35 mouse cellular contexts compared by ENCODE assay signal in the genomic region with DNA sequence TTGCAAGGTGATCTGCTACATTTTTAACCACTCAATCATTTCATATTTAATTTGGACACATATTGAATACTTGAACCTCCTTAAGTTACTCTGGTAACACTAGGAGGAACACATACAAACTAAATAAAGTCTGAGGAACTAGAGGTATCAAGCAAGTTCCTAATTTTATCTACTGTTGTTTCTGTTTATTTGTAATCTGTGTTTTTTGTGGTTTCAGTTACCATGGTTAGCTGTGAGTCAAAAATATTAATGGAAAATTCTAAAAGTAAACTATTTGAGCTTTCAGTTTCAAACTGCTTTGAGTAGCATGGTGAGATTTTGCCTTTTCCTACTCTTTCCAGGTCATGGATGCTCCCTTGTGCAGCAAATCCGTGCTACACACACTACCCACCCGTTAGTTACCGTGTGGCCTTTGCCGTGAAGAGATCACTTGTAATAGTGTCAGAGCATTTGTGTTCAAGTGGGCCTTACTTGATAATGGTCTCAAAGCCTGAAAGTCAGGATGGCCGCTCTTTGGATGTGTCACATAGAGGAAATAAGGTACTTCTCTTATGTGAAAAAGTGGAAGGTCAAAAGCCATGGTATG.
DNase-seq lines count a peak whose midpoint lies in the region; ATAC-seq and TF ChIP-seq lines count a peak whose summit lies in the region.
"Had no signal": no experiment of that assay in that cellular context is flagged by ENCODE, and none has a peak within 500 bp of the region (broad histone marks: within the 10 kb centered on the region; RNA-seq: fewer than 3 reads in every experiment).

No protein-coding gene starts in this region.

- H3K9ac ChIP-seq in CH12.LX (ENCODE audit: insufficient read depth, low read depth): no peak overlapping the region
- no peak overlapping the region for H3K9ac ChIP-seq in intestine, embryonic 15.5 days
- H3K9ac ChIP-seq: embryonic facial prominence, embryonic 13.5 days; forebrain, embryonic 15.5 days; hindbrain, embryonic 15.5 days; limb, embryonic 12.5 days; liver, embryonic 12.5 days; liver, postnatal 0 days; midbrain, embryonic 15.5 days had no signal

- TF ChIP-seq CTCF in spleen, adult 2 months (IDR thresholded peaks at IDR 0.05; ENCODE audit: extremely low read depth, insufficient read depth, insufficient read length, insufficient replicate concordance): no peak
- TF ChIP-seq CTCF in CH12.LX (conservative IDR thresholded peaks at IDR 0.05 in 1 of 2, IDR thresholded peaks at IDR 0.05 in 1 of 2; ENCODE audit: low read depth in 2 of 2, low read length in 2 of 2): no peak

- H3K4me1 ChIP-seq in spleen, adult 2 months (ENCODE audit: control insufficient read depth, insufficient read depth, insufficient read length): peaks cover 37% of the 10 kb centered on the region
- H3K4me1 ChIP-seq in CH12.LX (ENCODE audit: control insufficient read depth in 1 of 2, insufficient read depth in 2 of 2): peaks cover 28 to 77% of the 10 kb centered on the region in 2 experiments
- H3K4me1 ChIP-seq in intestine, embryonic 15.5 days (replicated peaks): no peaks in the 10 kb centered on the region
- H3K4me1 ChIP-seq: embryonic facial prominence, embryonic 13.5 days; forebrain, embryonic 15.5 days; hindbrain, embryonic 10.5 days; hindbrain, embryonic 15.5 days; limb, embryonic 12.5 days; midbrain, embryonic 10.5 days; midbrain, embryonic 15.5 days had no signal

- H3K4me2 ChIP-seq in CH12.LX (ENCODE audit: insufficient read depth, low read depth, poor library complexity, severe bottlenecking): no peak overlapping the region
- H3K4me2 ChIP-seq in intestine, embryonic 15.5 days (replicated peaks): no peak overlapping the region
- H3K4me2 ChIP-seq: embryonic facial prominence, embryonic 13.5 days; forebrain, embryonic 15.5 days; hindbrain, embryonic 15.5 days; limb, embryonic 12.5 days; liver, embryonic 12.5 days; midbrain, embryonic 15.5 days had no signal

- TF ChIP-seq EP300 in CH12.LX (IDR thresholded peaks at IDR 0.05; ENCODE audit: low read length): peak; percentile 79

- no peaks in the 10 kb centered on the region for H3K9me3 ChIP-seq in CH12.LX (replicated peaks; ENCODE audit: low read length)
- H3K9me3 ChIP-seq in intestine, embryonic 15.5 days: no peaks in the 10 kb centered on the region
- H3K9me3 ChIP-seq: embryonic facial prominence, embryonic 13.5 days; forebrain, embryonic 10.5 days; forebrain, embryonic 15.5 days; hindbrain, embryonic 10.5 days; hindbrain, embryonic 15.5 days; limb, embryonic 12.5 days; liver, embryonic 12.5 days; midbrain, embryonic 10.5 days; midbrain, embryonic 15.5 days had no signal

- peak in 1 of 2 experiments; percentile 69 for DNase-seq in spleen, adult 2 months (ENCODE audit: low read depth in 1 of 2, low spot score in 2 of 2)
- no peak for DNase-seq in spleen, postnatal 4 days (ENCODE audit: low spot score in 2 of 2)
- no peak for DNase-seq in CH12.LX (ENCODE audit: extremely low read depth)
- DNase-seq in splenic B cell, adult 2 months (ENCODE audit: low read depth, low spot score): peak; percentile 80
- DNase-seq in urinary bladder, postnatal 36 days (ENCODE audit: low spot score in 2 of 2): no peak
- no peak for DNase-seq in spleen, adult 18-20 months
- DNase-seq: adrenal gland, adult 8-10 months; cerebellum, adult 11 months; cerebellum, adult 9-10 months; cerebellum, postnatal 36 days; embryo, embryonic 11 days; gastrocnemius, adult 2 months; gastrocnemius, postnatal 36 days; heart, postnatal 14 days; kidney, adult 8-10 months; kidney, postnatal 4 days; liver, postnatal 0 days; right cerebral cortex, adult 18-20 months; right cerebral cortex, postnatal 4 days; thymus, adult 2 months; thymus, postnatal 36 days had no signal

- no peak overlapping the region for H3K4me3 ChIP-seq in spleen, adult 2 months (ENCODE audit: extremely low read depth, insufficient read depth, insufficient read length)
- H3K4me3 ChIP-seq in CH12.LX (replicated peaks in 1 of 3; ENCODE audit: low read depth in 2 of 3, low read length in 2 of 3, poor library complexity in 1 of 3): no peak overlapping the region
- H3K4me3 ChIP-seq in intestine, embryonic 15.5 days (replicated peaks): no peak overlapping the region
- H3K4me3 ChIP-seq: embryonic facial prominence, embryonic 13.5 days; forebrain, embryonic 10.5 days; forebrain, embryonic 15.5 days; gastrocnemius, adult 2 months; hindbrain, embryonic 10.5 days; hindbrain, embryonic 15.5 days; limb, embryonic 12.5 days; liver, embryonic 12.5 days; midbrain, embryonic 10.5 days; midbrain, embryonic 15.5 days had no signal

- in situ Hi-C loops in CH12.LX (cut with MboI; ENCODE audit: low pct_ligation_motif_present, low pct_unique_long_range_greater_than_20kb, low sequenced_read_pairs): loop anchor here (10.0 kb wide), 1 partner anchor 172 kb away; a partner anchor contains a TSS

- H3K27me3 ChIP-seq in spleen, adult 2 months (ENCODE audit: control insufficient read depth, insufficient read depth, low read length): no peaks in the 10 kb centered on the region
- H3K27me3 ChIP-seq in CH12.LX (replicated peaks): no peaks in the 10 kb centered on the region
- H3K27me3 ChIP-seq in splenic B cell, adult 2 months (ENCODE audit: control insufficient read depth, insufficient read depth, low read length, poor library complexity, severe bottlenecking): no peaks in the 10 kb centered on the region
- H3K27me3 ChIP-seq in intestine, embryonic 15.5 days (replicated peaks): 0 out of 2 replicates have a peak, but pooled peaks cover 2% of the 10 kb centered on the region
- H3K27me3 ChIP-seq: embryonic facial prominence, embryonic 13.5 days; forebrain, embryonic 15.5 days; hindbrain, embryonic 15.5 days; limb, embryonic 12.5 days; midbrain, embryonic 15.5 days had no signal

- no peaks in the 10 kb centered on the region for H3K36me3 ChIP-seq in spleen, adult 2 months (ENCODE audit: control insufficient read depth, insufficient read depth, low read length)
- H3K36me3 ChIP-seq in CH12.LX (replicated peaks in 1 of 2; ENCODE audit: control insufficient read depth in 1 of 2, insufficient read depth in 1 of 2, low read length in 1 of 2): no peaks in the 10 kb centered on the region
- no peaks in the 10 kb centered on the region for H3K36me3 ChIP-seq in splenic B cell, adult 2 months (ENCODE audit: control insufficient read depth, insufficient read depth, low read length, poor library complexity, severe bottlenecking)
- no peaks in the 10 kb centered on the region for H3K36me3 ChIP-seq in intestine, embryonic 15.5 days
- H3K36me3 ChIP-seq: embryonic facial prominence, embryonic 13.5 days; forebrain, embryonic 10.5 days; forebrain, embryonic 15.5 days; hindbrain, embryonic 10.5 days; hindbrain, embryonic 15.5 days; limb, embryonic 12.5 days; liver, embryonic 12.5 days; midbrain, embryonic 10.5 days; midbrain, embryonic 15.5 days had no signal

- no peak for TF ChIP-seq RAD21 in CH12.LX (IDR thresholded peaks at IDR 0.05; ENCODE audit: low read depth, low read length)

- H3K79me2 ChIP-seq in CH12.LX (replicated peaks; ENCODE audit: control insufficient read depth, extremely low read depth, insufficient read depth, poor library complexity, severe bottlenecking): no peaks in the 10 kb centered on the region

- 80% methylated on average over 5 of the region's 5 CpGs for WGBS in spleen, adult 2 months
- 92% methylated on average over 5 of the region's 5 CpGs for WGBS in intestine, embryonic 15.5 days

- no peak for TF ChIP-seq POLR2A in spleen, adult 2 months (IDR thresholded peaks at IDR 0.05; ENCODE audit: low read depth, low read length)
- TF ChIP-seq POLR2A in CH12.LX (IDR thresholded peaks at IDR 0.05; ENCODE audit: low read depth, low read length): no peak

- ATAC-seq in megakaryocyte, adult 5-6 weeks (ENCODE audit: poor library complexity, severe bottlenecking): peak; percentile 41; the same call in 1 of the 2 replicates
- no peak for ATAC-seq in intestine, embryonic 15.5 days
- ATAC-seq: forebrain, embryonic 15.5 days; liver, embryonic 12.5 days; liver, postnatal 0 days; midbrain, embryonic 15.5 days had no signal

- dilution Hi-C loops in CH12.LX (cut with MboI; ENCODE audit: extremely low pct_ligation_motif_present, extremely low pct_unique_long_range_greater_than_20kb, low sequenced_read_pairs): no loop called here

- peak overlapping the region; percentile 80 for H3K27ac ChIP-seq in spleen, adult 2 months (ENCODE audit: insufficient read depth, low read length)
- H3K27ac ChIP-seq in CH12.LX (ENCODE audit: insufficient read depth, low read depth): no peak overlapping the region
- H3K27ac ChIP-seq in intestine, embryonic 15.5 days: no peak overlapping the region
- H3K27ac ChIP-seq: embryonic facial prominence, embryonic 13.5 days; forebrain, embryonic 10.5 days; forebrain, embryonic 15.5 days; gastrocnemius, adult 2 months; hindbrain, embryonic 10.5 days; hindbrain, embryonic 15.5 days; kidney, postnatal 0 days; limb, embryonic 12.5 days; liver, embryonic 12.5 days; macrophage; midbrain, embryonic 10.5 days; midbrain, embryonic 15.5 days; stomach, postnatal 0 days had no signal

TF ChIP-seq in CH12.LX, 34 proteins besides CTCF, POLR2A, EP300 and RAD21:
- TF ChIP-seq TCF12 (IDR thresholded peaks at IDR 0.05; ENCODE audit: low read depth, low read length) (0 out of 2 replicates have a peak, but pooled peaks have one; percentile 25), SMC3 (IDR thresholded peaks at IDR 0.05; ENCODE audit: low read depth, low read length) (no peak), BHLHE40 (IDR thresholded peaks at IDR 0.05; ENCODE audit: low read depth, low read length) (peak; percentile 27; the same call in 1 of the 2 replicates), JUND (conservative IDR thresholded peaks at IDR 0.05; ENCODE audit: low read depth, low read length) (no peak), E2F4 (IDR thresholded peaks at IDR 0.05; ENCODE audit: insufficient replicate concordance, low read depth, low read length) (no peak), ELF1 (IDR thresholded peaks at IDR 0.05; ENCODE audit: low read depth, low read length) (no peak), USF2 (conservative IDR thresholded peaks at IDR 0.05; ENCODE audit: low read depth, low read length) (no peak), GABPA (IDR thresholded peaks at IDR 0.05; ENCODE audit: insufficient replicate concordance, low read depth, low read length) (no peak), USF1 (IDR thresholded peaks at IDR 0.05; ENCODE audit: low read depth, low read length) (no peak), ETS1 (conservative IDR thresholded peaks at IDR 0.05; ENCODE audit: low read depth, low read length) (no peak; the same call in 1 of the 2 replicates), PAX5 (IDR thresholded peaks at IDR 0.05; ENCODE audit: low read length) (no peak), IRF4 (IDR thresholded peaks at IDR 0.05; ENCODE audit: low read depth, low read length) (peak; percentile 57; the same call in 1 of the 2 replicates), MEF2A (IDR thresholded peaks at IDR 0.05; ENCODE audit: borderline replicate concordance, low read depth, low read length) (peak; percentile 89), KAT2A (IDR thresholded peaks at IDR 0.05; ENCODE audit: insufficient replicate concordance, low read length) (no peak)
